Mouse (Mus musculus) CH12.LX (cell line): ENCODE results near the gene Fam198a. TPM values are rescaled to one million over a fixed set of nuclear protein-coding genes. Genes with fewer than 3 reads are reported as not detected.

Source experiments
- DNase-seq: peaks from one replicate; pipeline ENCODE4 v3.0.0-alpha.2; 2013; ENCODE audit errors: extremely low read depth
- H3K27ac ChIP-seq: 2 replicates; pipeline ENCODE4 v1.5.1; 2012; ENCODE audit warnings: low read depth, mild to moderate bottlenecking, control low read depth, moderate library complexity; ENCODE audit not compliant: insufficient read depth
- H3K27me3 ChIP-seq: replicated peaks from 2 replicates; pipeline ENCODE3; 2012; ENCODE audit warnings: inconsistent platforms
- H3K36me3 ChIP-seq, 2 experiments: replicated peaks in 1 of 2; 2 replicates each; pipeline versions ENCODE3 to v1.6.1; 2012; ENCODE audit warnings: inconsistent platforms in 1 of 2, low read length in 1 of 2, mild to moderate bottlenecking in 1 of 2, mixed read lengths in 1 of 2, moderate library complexity in 1 of 2; ENCODE audit not compliant: control insufficient read depth in 1 of 2, insufficient read depth in 1 of 2
- H3K4me1 ChIP-seq, 2 experiments: 2 replicates each; pipeline ENCODE4 v1.6.1; 2012; ENCODE audit warnings: inconsistent platforms in 1 of 2, moderate library complexity in 1 of 2; ENCODE audit not compliant: insufficient read depth in 2 of 2, control insufficient read depth in 1 of 2
- H3K4me2 ChIP-seq: 2 replicates; pipeline ENCODE4 v1.6.1; 2012; ENCODE audit warnings: low read depth, mild to moderate bottlenecking, control low read depth; ENCODE audit not compliant: poor library complexity, insufficient read depth, severe bottlenecking
- H3K4me3 ChIP-seq, 3 experiments: fragments of 150-350 bp in 1 of 3; sonication (generic) in 1 of 3; replicated peaks in 1 of 3; 2 replicates each; pipeline versions ENCODE3 to v1.5.1; 2011 to 2012; ENCODE audit warnings: low read depth in 2 of 3, low read length in 2 of 3, mild to moderate bottlenecking in 2 of 3, moderate library complexity in 2 of 3, control low read depth in 1 of 3, improper control_type of control experiment in 1 of 3, inconsistent platforms in 1 of 3, mixed read lengths in 1 of 3; ENCODE audit not compliant: poor library complexity in 1 of 3
- H3K79me2 ChIP-seq: replicated peaks from 2 replicates; pipeline ENCODE4 v1.6.1; 2012; ENCODE audit warnings: mild to moderate bottlenecking, moderate library complexity; ENCODE audit not compliant: control insufficient read depth, poor library complexity, insufficient read depth, severe bottlenecking; ENCODE audit errors: extremely low read depth
- H3K9ac ChIP-seq: 2 replicates; pipeline ENCODE4 v1.6.1; 2012; ENCODE audit warnings: low read depth, mild to moderate bottlenecking, control low read depth, moderate library complexity; ENCODE audit not compliant: insufficient read depth
- H3K9me3 ChIP-seq: replicated peaks from 2 replicates; pipeline ENCODE3; 2012; ENCODE audit warnings: low read length, inconsistent platforms, mixed read lengths
- BHLHE40 ChIP-seq: IDR thresholded peaks from 2 replicates; pipeline ENCODE4 v1.6.1; 2011; ENCODE audit warnings: mild to moderate bottlenecking, low read depth, low read length, improper control_type of control experiment
- CHD2 ChIP-seq: IDR thresholded peaks from 2 replicates; pipeline ENCODE4 v1.6.1; 2011; ENCODE audit warnings: low read length, improper control_type of control experiment
- EP300 ChIP-seq: IDR thresholded peaks from 2 replicates; pipeline ENCODE4 v1.6.1; 2011; ENCODE audit warnings: low read length, improper control_type of control experiment
- ETS1 ChIP-seq: conservative IDR thresholded peaks from 2 replicates; pipeline ENCODE4 v1.6.1; 2012; ENCODE audit warnings: low read depth, mild to moderate bottlenecking, inconsistent platforms, low read length, improper control_type of control experiment, moderate library complexity
- IRF4 ChIP-seq: IDR thresholded peaks from 2 replicates; pipeline ENCODE4 v1.6.1; 2014; ENCODE audit warnings: low read depth, mild to moderate bottlenecking, inconsistent platforms, low read length, improper control_type of control experiment
- MAFK ChIP-seq: IDR thresholded peaks from 2 replicates; pipeline ENCODE4 v1.6.1; 2011; ENCODE audit warnings: low read length, improper control_type of control experiment; ENCODE audit not compliant: insufficient replicate concordance
- MAX ChIP-seq: IDR thresholded peaks from 2 replicates; pipeline ENCODE4 v1.6.1; 2011; ENCODE audit warnings: low read length, improper control_type of control experiment
- MXI1 ChIP-seq: IDR thresholded peaks from 2 replicates; pipeline ENCODE4 v1.6.1; 2011; ENCODE audit warnings: mild to moderate bottlenecking, low read depth, low read length, improper control_type of control experiment
- NELFE ChIP-seq: IDR thresholded peaks from 2 replicates; pipeline ENCODE4 v1.6.1; 2011; ENCODE audit warnings: low read depth, low read length, improper control_type of control experiment
- POLR2A ChIP-seq: IDR thresholded peaks from 2 replicates; pipeline ENCODE4 v1.6.1; 2011; ENCODE audit warnings: low read depth, mild to moderate bottlenecking, improper control_type of control experiment, low read length
- SIN3A ChIP-seq: IDR thresholded peaks from 2 replicates; pipeline ENCODE4 v1.6.1; 2012; ENCODE audit warnings: low read length, improper control_type of control experiment, inconsistent platforms
- SMC3 ChIP-seq: IDR thresholded peaks from 2 replicates; pipeline ENCODE4 v1.6.1; 2011; ENCODE audit warnings: low read depth, low read length, improper control_type of control experiment
- TBP ChIP-seq: conservative IDR thresholded peaks from 2 replicates; pipeline ENCODE4 v1.6.1; 2011; ENCODE audit warnings: low read depth, low read length, improper control_type of control experiment
- TCF12 ChIP-seq: IDR thresholded peaks from 2 replicates; pipeline ENCODE4 v1.6.1; 2014; ENCODE audit warnings: low read depth, mild to moderate bottlenecking, inconsistent platforms, low read length, improper control_type of control experiment
- USF1 ChIP-seq: IDR thresholded peaks from 2 replicates; pipeline ENCODE4 v1.6.1; 2014; ENCODE audit warnings: low read depth, mild to moderate bottlenecking, inconsistent platforms, low read length, improper control_type of control experiment
- ZC3H11A ChIP-seq: IDR thresholded peaks from 2 replicates; pipeline ENCODE4 v1.6.1; 2012; ENCODE audit warnings: low read depth, mild to moderate bottlenecking, inconsistent platforms, low read length, improper control_type of control experiment
- ZMIZ1 ChIP-seq: IDR thresholded peaks from 2 replicates; pipeline ENCODE4 v1.6.1; 2012; ENCODE audit warnings: low read depth, mild to moderate bottlenecking, inconsistent platforms, low read length, improper control_type of control experiment
- ZNF384 ChIP-seq: IDR thresholded peaks from 2 replicates; pipeline ENCODE4 v1.6.1; 2012; ENCODE audit warnings: low read depth, low read length, improper control_type of control experiment, inconsistent platforms
- dilution Hi-C: fragments of 300-500 bp; cut with MboI; formaldehyde crosslinking; loops from 2 replicates; pipeline ENCODE4 v1.14.3; 2020; ENCODE audit warnings: low sequenced_read_pairs; ENCODE audit not compliant: extremely low pct_unique_long_range_greater_than_20kb, extremely low pct_ligation_motif_present
- in situ Hi-C: fragments of 300-500 bp; cut with MboI; formaldehyde crosslinking; loops from 3 replicates; pipeline ENCODE4 v1.14.3; 2019; ENCODE audit warnings: low sequenced_read_pairs, low pct_ligation_motif_present, low pct_unique_long_range_greater_than_20kb, mixed read lengths
- polyA plus RNA-seq: library from polyadenylated mRNA; unstranded; fragments of >175 nt; gene quantifications from 2 replicates; pipeline ENCODE4 v1.2.1, GENCODE M21; 2012; ENCODE audit warnings: low read depth; ENCODE audit not compliant: insufficient read length
- total RNA-seq, 2 experiments: library from RNA; depleted of rRNA; stranded (reverse); fragments of 300-350 nt in 1 of 2; fragments of >200 nt in 1 of 2; gene quantifications; 2 replicates each; pipeline ENCODE4 v1.2.3; 2012 to 2014

The Fam198a gene
- total and polyA plus RNA-seq, 3 experiments = 0.40 to 0.93 (median 0.59) TPM

DNA sequence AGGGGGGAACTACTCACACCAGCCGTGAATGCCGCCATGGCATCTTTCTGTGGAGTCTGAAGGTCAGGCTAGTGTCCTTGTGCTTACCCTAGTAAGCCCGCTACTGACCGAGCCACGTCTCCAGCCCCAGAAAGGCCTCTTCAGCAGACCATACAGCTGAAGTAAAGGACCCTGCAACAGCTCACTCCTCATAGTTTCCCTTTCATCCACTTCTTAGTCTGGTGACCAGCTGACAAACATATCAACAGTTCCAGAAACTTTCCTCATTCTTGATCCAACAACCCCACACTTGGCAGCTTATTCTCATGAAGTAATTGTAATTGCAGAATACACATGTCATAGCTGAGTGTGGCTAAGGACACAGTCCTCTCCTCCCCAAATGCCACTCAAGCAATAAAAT is 73.1 kb downstream of the Fam198a start:
- Histone ChIP-seq H3K9ac (no peak overlapping the region), H3K27me3 (peaks cover 2% of the 10 kb centered on the region), H3K4me1 (peaks cover 31 to 35% of the 10 kb centered on the region in 2 experiments), H3K27ac (no peak overlapping the region), H3K4me3 (no peak overlapping the region), H3K9me3 (no peaks in the 10 kb centered on the region), H3K36me3 (no peaks in the 10 kb centered on the region), H3K4me2 (no peak overlapping the region), H3K79me2 (no peaks in the 10 kb centered on the region)
- in situ Hi-C loops (loop anchor here (5.0 kb wide), 1 partner anchor 163 kb away; no protein-coding TSS in a partner anchor), dilution Hi-C loops (no loop called here)
- TF ChIP-seq MXI1 = no peak
- DNase-seq = no peak

DNA sequence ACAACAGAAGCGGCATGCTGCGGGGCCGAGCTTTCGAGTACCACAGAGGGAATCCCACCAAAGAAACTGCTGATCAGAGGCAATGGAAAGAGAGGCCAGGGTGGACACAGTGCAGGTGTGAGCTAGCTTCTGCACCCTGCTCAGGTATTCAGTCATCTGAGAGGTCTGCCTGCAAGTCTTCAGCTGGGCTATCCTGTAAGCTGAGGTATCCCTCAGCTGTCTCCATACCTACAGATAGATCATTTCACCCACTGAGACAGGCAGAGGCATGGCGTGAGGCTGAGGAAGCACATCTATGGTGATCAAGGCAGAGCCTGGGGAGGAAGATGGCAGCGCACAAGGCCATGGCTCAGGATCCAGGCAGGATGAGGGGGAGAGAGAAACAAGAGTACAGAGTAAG is 73.6 kb downstream of the Fam198a start:
- no peaks in the 10 kb centered on the region for H3K79me2 ChIP-seq
- no peaks in the 10 kb centered on the region for H3K9me3 ChIP-seq
- no peak overlapping the region for H3K9ac ChIP-seq
- in situ Hi-C loops = loop anchor here (5.0 kb wide), 1 partner anchor 163 kb away; no protein-coding TSS in a partner anchor
- dilution Hi-C loops = no loop called here
- no peaks in the 10 kb centered on the region for H3K27me3 ChIP-seq
- no peaks in the 10 kb centered on the region for H3K36me3 ChIP-seq
- H3K27ac ChIP-seq = no peak overlapping the region
- TF ChIP-seq EP300 (no peak), ZNF384 (no peak), ZC3H11A (no peak), MAFK (no peak), CHD2 (no peak), MXI1 (no peak), IRF4 (no peak), TBP (no peak), NELFE (no peak), SMC3 (no peak)
- TF ChIP-seq, all 38 proteins: peak for 0
- H3K4me2 ChIP-seq = no peak overlapping the region
- no peak for DNase-seq
- H3K4me3 ChIP-seq = no peak overlapping the region
- peaks cover 31 to 35% of the 10 kb centered on the region in 2 experiments for H3K4me1 ChIP-seq

DNA sequence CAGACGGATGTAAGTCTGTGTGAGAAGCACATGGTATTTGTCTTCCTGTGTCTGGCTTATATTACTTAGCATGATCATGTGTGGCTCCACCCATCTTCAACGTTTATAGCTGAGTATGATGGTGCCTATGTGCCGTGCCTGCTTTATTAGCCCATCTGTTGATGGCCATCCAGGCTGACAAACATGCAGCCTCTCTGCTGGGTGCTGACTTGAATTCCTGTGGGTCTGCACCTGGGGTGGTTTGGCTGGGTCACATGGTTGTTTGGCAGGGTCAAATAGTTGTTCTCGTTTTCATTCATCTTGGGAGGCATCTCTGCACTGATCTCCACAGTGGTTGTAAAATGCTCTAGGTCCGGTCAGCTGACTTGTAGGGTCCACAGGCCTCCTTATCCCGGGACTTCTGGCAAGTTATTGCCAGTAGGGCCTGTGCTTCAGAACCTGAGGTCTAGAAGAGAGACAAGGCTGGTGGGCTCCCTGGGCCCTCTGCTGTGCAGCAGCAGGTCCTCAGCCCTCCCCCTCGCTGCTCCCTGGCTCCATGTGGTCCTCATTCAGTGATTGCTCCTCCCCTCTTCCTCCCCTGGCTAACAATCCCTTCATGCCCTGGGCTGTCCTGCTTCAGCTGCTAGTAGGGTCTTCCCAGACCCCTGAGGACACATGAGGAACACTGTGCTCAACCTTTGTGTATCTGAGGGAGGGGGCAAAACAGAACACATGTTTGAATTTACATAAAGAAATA is 75.2 kb downstream of the Fam198a start:
- TF ChIP-seq MAX (0 out of 2 replicates have a peak, but pooled peaks have one; percentile 20), ZC3H11A (no peak), USF1 (peak; percentile 45), BHLHE40 (peak; percentile 26; the same call in 1 of the 2 replicates), EP300 (peak; percentile 34; the same call in 1 of the 2 replicates), ZMIZ1 (no peak), TCF12 (peak; percentile 67), TBP (no peak), ZNF384 (no peak), MAFK (no peak), ETS1 (no peak), IRF4 (peak; percentile 42; the same call in 1 of the 2 replicates), POLR2A (no peak), MXI1 (0 out of 2 replicates have a peak, but pooled peaks have one; percentile 37), SIN3A (0 out of 2 replicates have a peak, but pooled peaks have one; percentile 34)
- H3K4me1 ChIP-seq = peaks cover 31 to 35% of the 10 kb centered on the region in 2 experiments
- H3K4me2 ChIP-seq = no peak overlapping the region
- H3K27me3 ChIP-seq = no peaks in the 10 kb centered on the region
- H3K9me3 ChIP-seq = no peaks in the 10 kb centered on the region
- no peaks in the 10 kb centered on the region for H3K36me3 ChIP-seq
- dilution Hi-C loops (no loop called here), in situ Hi-C loops (no loop called here)
- H3K79me2 ChIP-seq = no peaks in the 10 kb centered on the region
- peak; percentile 35 for DNase-seq
- 0 out of 2 replicates have a peak overlapping the region, but pooled peaks have one; percentile 15 for H3K27ac ChIP-seq
- H3K9ac ChIP-seq = no peak overlapping the region
- H3K4me3 ChIP-seq = no peak overlapping the region
